8 mouse cellular contexts compared by ENCODE assay signal in the genomic region with DNA sequence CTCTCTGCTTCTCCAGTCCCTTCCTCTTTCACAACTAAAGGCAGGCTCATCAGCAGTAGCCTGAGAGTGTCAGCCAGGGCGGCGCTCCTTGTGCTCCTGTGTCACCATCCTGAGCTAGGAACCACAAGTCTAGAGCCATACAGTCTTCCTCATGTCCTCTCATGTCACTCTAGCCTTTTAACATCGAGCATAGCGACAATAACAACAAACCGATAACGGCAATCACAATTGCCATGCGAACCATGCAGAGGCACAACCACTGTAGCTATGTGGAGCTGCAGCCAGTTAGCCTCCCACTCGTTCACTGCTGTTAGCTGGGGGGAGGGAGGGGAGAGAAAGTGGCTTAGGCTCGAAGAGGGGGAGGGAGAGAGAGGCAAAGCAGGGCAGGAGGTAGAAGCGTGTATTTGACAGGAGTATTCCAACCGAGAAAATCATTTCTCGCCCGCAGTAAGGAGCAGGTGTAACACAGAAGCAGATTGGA. TPM values are rescaled to one million over a fixed set of nuclear protein-coding genes. Genes with fewer than 3 reads are reported as not detected.
A peak's percentile ranks its signal among the peaks of the same experiment; 100 is the strongest.
DNase-seq lines count a peak whose midpoint lies in the region; ATAC-seq and TF ChIP-seq lines count a peak whose summit lies in the region.

No protein-coding gene starts in this region.

- no peak overlapping the region for H3K4me3 ChIP-seq in forebrain, embryonic 14.5 days (ENCODE audit: low read depth, low read length)
- peak overlapping the region; percentile 6 for H3K4me3 ChIP-seq in layer of hippocampus, adult 2 months
- no peak overlapping the region for H3K4me3 ChIP-seq in midbrain, embryonic 14.5 days (replicated peaks; ENCODE audit: low read depth, low read length)
- H3K4me3 ChIP-seq in kidney, embryonic 16.5 days (ENCODE audit: low read length) = no peak overlapping the region
- H3K4me3 ChIP-seq in gastrocnemius, adult 2 months = no peak overlapping the region
- no peak overlapping the region for H3K4me3 ChIP-seq in heart, embryonic 11.5 days (ENCODE audit: low read depth, low read length)

- TF ChIP-seq POLR2A in brain, embryonic 14.5 days (IDR thresholded peaks at IDR 0.05; ENCODE audit: borderline replicate concordance, extremely low read depth, insufficient read depth, insufficient read length, poor library complexity, severe bottlenecking) = no peak

- H3K36me3 ChIP-seq in forebrain, embryonic 14.5 days (ENCODE audit: control insufficient read depth, insufficient read depth, low read length) = no peaks in the 10 kb centered on the region
- H3K36me3 ChIP-seq in midbrain, embryonic 14.5 days (ENCODE audit: control insufficient read depth, insufficient read depth, low read length) = no peaks in the 10 kb centered on the region
- no peaks in the 10 kb centered on the region for H3K36me3 ChIP-seq in kidney, embryonic 16.5 days (ENCODE audit: insufficient read depth, low read length)
- H3K36me3 ChIP-seq in heart, embryonic 11.5 days (ENCODE audit: control insufficient read depth, insufficient read depth, low read length) = no peaks in the 10 kb centered on the region

- H3K9ac ChIP-seq in forebrain, embryonic 14.5 days (ENCODE audit: low read length) = no peak overlapping the region
- H3K9ac ChIP-seq in midbrain, embryonic 14.5 days (replicated peaks; ENCODE audit: low read length) = no peak overlapping the region
- H3K9ac ChIP-seq in kidney, embryonic 16.5 days (replicated peaks; ENCODE audit: low read length) = no peak overlapping the region
- H3K9ac ChIP-seq in heart, embryonic 11.5 days (ENCODE audit: low read depth, low read length) = no peak overlapping the region

- H3K27me3 ChIP-seq in forebrain, embryonic 14.5 days (replicated peaks; ENCODE audit: control insufficient read depth, insufficient read depth, low read length) = no peaks in the 10 kb centered on the region
- H3K27me3 ChIP-seq in midbrain, embryonic 14.5 days (ENCODE audit: control insufficient read depth, insufficient read depth, low read length) = no peaks in the 10 kb centered on the region
- no peaks in the 10 kb centered on the region for H3K27me3 ChIP-seq in kidney, embryonic 16.5 days (ENCODE audit: insufficient read depth, low read length)
- H3K27me3 ChIP-seq in heart, embryonic 11.5 days (ENCODE audit: control insufficient read depth, insufficient read depth, low read length) = no peaks in the 10 kb centered on the region

- intact Hi-C loops in gastrocnemius, adult 2 months (cut with DNase I) = no loop called here

- TF ChIP-seq CTCF in brain, embryonic 14.5 days (IDR thresholded peaks at IDR 0.05; ENCODE audit: borderline replicate concordance, extremely low read depth, insufficient read depth, insufficient read length) = no peak
- TF ChIP-seq CTCF in layer of hippocampus, adult 2 months (conservative IDR thresholded peaks at IDR 0.05) = no peak
- no peak for TF ChIP-seq CTCF in gastrocnemius, adult 2 months (IDR thresholded peaks at IDR 0.05)

- peak; percentile 42; the same call in 1 of the 2 replicates for ATAC-seq in forebrain, embryonic 14.5 days
- no peak for ATAC-seq in midbrain, embryonic 14.5 days (ENCODE audit: low FRiP score, low TSS enrichment)
- no peak for ATAC-seq in kidney, embryonic 16.5 days (ENCODE audit: low FRiP score, low TSS enrichment)
- ATAC-seq in heart, embryonic 11.5 days (replicated peaks; ENCODE audit: insufficient number of reproducible peaks, low FRiP score, low TSS enrichment) = no peak

- DNase-seq in brain, embryonic 14.5 days (ENCODE audit: low read depth) = peak; percentile 77
- DNase-seq in forebrain, embryonic 14.5 days (ENCODE audit: low spot score) = peak; percentile 50
- peak; percentile 60 to 63 for DNase-seq in layer of hippocampus, adult 2 months (ENCODE audit: low spot score in 2 of 2)
- peak; percentile 59 for DNase-seq in midbrain, embryonic 14.5 days
- DNase-seq in gastrocnemius, adult 2 months = no peak
- no peak for DNase-seq in adipocyte (ENCODE audit: low spot score)

- no peaks in the 10 kb centered on the region for H3K9me3 ChIP-seq in forebrain, embryonic 14.5 days (replicated peaks; ENCODE audit: control insufficient read depth, low read length)
- no peaks in the 10 kb centered on the region for H3K9me3 ChIP-seq in midbrain, embryonic 14.5 days (ENCODE audit: control insufficient read depth, low read length)
- no peaks in the 10 kb centered on the region for H3K9me3 ChIP-seq in kidney, embryonic 16.5 days (ENCODE audit: low read length)
- no peaks in the 10 kb centered on the region for H3K9me3 ChIP-seq in heart, embryonic 11.5 days (replicated peaks; ENCODE audit: control insufficient read depth, low read length)

- WGBS in forebrain, embryonic 14.5 days = 65% methylated on average over 13 of the region's 13 CpGs
- 52% methylated on average over 13 of the region's 13 CpGs for WGBS in midbrain, embryonic 14.5 days
- 66% methylated on average over 13 of the region's 13 CpGs for WGBS in kidney, embryonic 16.5 days
- 60% methylated on average over 13 of the region's 13 CpGs for WGBS in heart, embryonic 11.5 days (ENCODE audit: insufficient replicate concordance)

- H3K4me2 ChIP-seq in forebrain, embryonic 14.5 days (ENCODE audit: low read length) = no peak overlapping the region
- no peak overlapping the region for H3K4me2 ChIP-seq in midbrain, embryonic 14.5 days (ENCODE audit: low read length)
- H3K4me2 ChIP-seq in kidney, embryonic 16.5 days (replicated peaks; ENCODE audit: low read depth, low read length) = no peak overlapping the region
- no peak overlapping the region for H3K4me2 ChIP-seq in heart, embryonic 11.5 days

- H3K4me1 ChIP-seq in forebrain, embryonic 14.5 days (ENCODE audit: control insufficient read depth, insufficient read depth, low read length) = no peaks in the 10 kb centered on the region
- H3K4me1 ChIP-seq in midbrain, embryonic 14.5 days (ENCODE audit: control insufficient read depth, insufficient read depth, low read length) = peaks cover 26% of the 10 kb centered on the region
- no peaks in the 10 kb centered on the region; the same call in 1 of the 2 replicates for H3K4me1 ChIP-seq in kidney, embryonic 16.5 days (ENCODE audit: insufficient read depth, low read length)
- H3K4me1 ChIP-seq in heart, embryonic 11.5 days (ENCODE audit: control insufficient read depth, insufficient read depth, low read length) = 0 out of 2 replicates have a peak, but pooled peaks cover 2% of the 10 kb centered on the region

- H3K27ac ChIP-seq in forebrain, embryonic 14.5 days (ENCODE audit: low read depth, low read length) = no peak overlapping the region
- peak overlapping the region; percentile 89 for H3K27ac ChIP-seq in layer of hippocampus, adult 2 months
- peak overlapping the region; percentile 72 for H3K27ac ChIP-seq in midbrain, embryonic 14.5 days (replicated peaks; ENCODE audit: low read depth, low read length)
- no peak overlapping the region for H3K27ac ChIP-seq in kidney, embryonic 16.5 days (ENCODE audit: low read length)
- no peak overlapping the region for H3K27ac ChIP-seq in gastrocnemius, adult 2 months
- H3K27ac ChIP-seq in heart, embryonic 11.5 days (ENCODE audit: low read depth, low read length) = no peak overlapping the region

RNA-seq across cellular contexts. Expression of gene Xpr1, which starts 25.3 kb away (rescaled TPM):
- 88.8 and 125 TPM in 2 replicates for polyA plus RNA-seq in brain, embryonic 14.5 days (2012; rRNA removed)
- 37.9 and 56.9 TPM in 2 replicates for polyA plus RNA-seq in forebrain, embryonic 14.5 days (2014; fragmentation: Nextera tagmentation; extraction: Ambion mirVana)
- 10 to 100 TPM; 91.0 to 94.0 TPM for total RNA-seq in layer of hippocampus, adult 2 months (2021)
- polyA plus RNA-seq in midbrain, embryonic 14.5 days (2014; fragmentation: Nextera tagmentation; extraction: Ambion mirVana) = 61.3 and 83.0 TPM in 2 replicates
- polyA plus RNA-seq in kidney, embryonic 16.5 days (2015; fragmentation: Nextera tagmentation; extraction: Ambion mirVana) = 9.2 and 12.6 TPM in 2 replicates
- total RNA-seq in gastrocnemius, adult 2 months (2021) = 10 to 100 TPM; 39.5 to 62.2 TPM
- 5.9 and 10.1 TPM in 2 replicates for polyA plus RNA-seq in heart, embryonic 11.5 days (2014; fragmentation: Nextera tagmentation; extraction: Ambion mirVana)

Comparison
In these comparisons a context has a peak if more than half of its experiments do, and no peak if none do; other contexts are left out.
1. DNase-seq: peak in brain, embryonic 14.5 days (single experiment), forebrain, embryonic 14.5 days (single experiment), layer of hippocampus, adult 2 months (2 of 2) and midbrain, embryonic 14.5 days (single experiment); none in gastrocnemius, adult 2 months (single experiment) and adipocyte (single experiment).
2. H3K27ac ChIP-seq: peak in layer of hippocampus, adult 2 months (single experiment) and midbrain, embryonic 14.5 days (single experiment); none in forebrain, embryonic 14.5 days (single experiment), kidney, embryonic 16.5 days (single experiment), gastrocnemius, adult 2 months (single experiment) and heart, embryonic 11.5 days (single experiment).